Mouse (Mus musculus): ENCODE data around the gene Ssc5d. TPM values are rescaled to one million over a fixed set of nuclear protein-coding genes. Genes with fewer than 3 reads are reported as not detected.
"Not testable (repeated sequence)": the region's sequence is repeated elsewhere in the genome, so short reads cannot be mapped to it uniquely, and the experiment has no call there.

Gene Ssc5d
- polyA plus RNA-seq (2015; fragmentation: Nextera tagmentation; extraction: Ambion mirVana) = 1.0 and 1.4 TPM in 2 replicates

GRCm38 (mm10) chr7:4925441-4926381 is at the start of gene Ssc5d:
Gene Ssc5d (plus strand): TSS chr7:4925785.
- H3K9me3 ChIP-seq = no peaks in the 10 kb centered on the region
- ATAC-seq (replicated peaks) = no peak
- H3K4me1 ChIP-seq = peaks cover 54% of the 10 kb centered on the region
- H3K27ac ChIP-seq = peak within 1 kb of the TSS; percentile 99
- no peak within 1 kb of the TSS for H3K4me3 ChIP-seq
- no peak within 1 kb of the TSS for H3K9ac ChIP-seq
- 0 out of 2 replicates have a peak, but pooled peaks cover under 1% of the 10 kb centered on the region for H3K36me3 ChIP-seq (replicated peaks)
- H3K27me3 ChIP-seq (replicated peaks) = no peaks in the 10 kb centered on the region
- peak within 1 kb of the TSS; percentile 79 for H3K4me2 ChIP-seq
- WGBS = 4% methylated on average over 6 of the region's 6 CpGs

GRCm38 (mm10) chr7:4876753-4877221 is 48.8 kb upstream of the Ssc5d start, which contains the start of gene Isoc2a:
Gene Isoc2a (plus strand): TSS chr7:4877153.
- peak within 1 kb of the TSS; percentile 65 for H3K4me3 ChIP-seq
- H3K36me3 ChIP-seq (replicated peaks) = no peaks in the 10 kb centered on the region
- peak; percentile 100 for ATAC-seq (replicated peaks)
- no peaks in the 10 kb centered on the region for H3K9me3 ChIP-seq
- H3K4me2 ChIP-seq = peak within 1 kb of the TSS; percentile 93
- H3K27ac ChIP-seq = peak within 1 kb of the TSS; percentile 68
- H3K9ac ChIP-seq = peak within 1 kb of the TSS; percentile 49
- peaks cover 15% of the 10 kb centered on the region for H3K4me1 ChIP-seq
- WGBS = 0% methylated on average over 22 of the region's 22 CpGs
- 0 out of 2 replicates have a peak, but pooled peaks cover 3% of the 10 kb centered on the region for H3K27me3 ChIP-seq (replicated peaks)

DNA sequence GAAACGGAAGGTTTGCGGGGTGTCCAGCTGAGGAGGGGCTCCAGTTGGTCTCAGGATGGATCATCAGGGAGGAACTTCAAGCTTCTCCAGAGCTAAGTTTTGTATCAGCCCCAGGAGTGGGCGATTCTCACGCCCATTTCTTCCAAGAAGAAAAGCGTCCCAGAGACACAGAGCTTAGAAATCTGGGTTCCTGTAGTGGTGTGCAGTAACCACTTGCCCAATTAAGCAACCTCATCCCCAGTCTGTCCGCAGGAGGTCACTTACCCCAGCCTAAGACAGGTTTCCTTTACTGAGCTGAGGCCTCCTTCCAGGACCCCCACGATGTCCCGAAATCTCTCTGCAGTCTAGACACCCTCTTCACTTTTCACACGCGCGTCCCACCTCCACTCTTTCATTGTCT is 48.4 kb upstream of the Ssc5d start:
- Histone ChIP-seq H3K9me3 (no peaks in the 10 kb centered on the region), H3K27me3 (replicated peaks) (0 out of 2 replicates have a peak, but pooled peaks cover 3% of the 10 kb centered on the region), H3K9ac (peak overlapping the region; percentile 49), H3K4me2 (peak overlapping the region; percentile 93), H3K27ac (no peak overlapping the region; the same call in 1 of the 2 replicates), H3K36me3 (replicated peaks) (no peaks in the 10 kb centered on the region), H3K4me1 (peaks cover 15% of the 10 kb centered on the region), H3K4me3 (peak overlapping the region; percentile 65)
- WGBS = 8% methylated on average over 11 of the region's 11 CpGs
- ATAC-seq (replicated peaks) = peak; percentile 43

DNA sequence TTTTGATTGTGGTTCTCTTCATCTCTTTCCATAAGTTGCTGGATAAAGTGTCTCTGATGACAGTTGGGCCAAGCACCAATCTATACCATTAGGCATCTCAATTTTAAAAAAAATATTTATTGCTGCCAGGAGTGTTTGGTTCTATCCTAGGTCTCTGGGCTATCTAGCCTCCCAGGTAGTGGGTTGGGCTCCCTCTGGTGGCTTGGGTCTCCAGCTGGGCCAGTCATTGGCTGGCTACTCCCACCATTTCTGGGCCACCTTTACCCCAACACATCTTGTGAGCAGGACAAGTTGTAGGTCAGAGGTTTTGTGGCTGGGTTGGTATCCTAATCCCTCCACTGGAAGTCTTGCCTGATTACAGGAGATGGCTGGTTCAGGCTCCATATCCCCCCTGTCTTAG is 47.4 kb upstream of the Ssc5d start:
- H3K4me2 ChIP-seq = no peak overlapping the region
- no peak overlapping the region for H3K9ac ChIP-seq
- H3K27ac ChIP-seq = no peak overlapping the region
- no peaks in the 10 kb centered on the region for H3K9me3 ChIP-seq
- H3K36me3 ChIP-seq (replicated peaks) = no peaks in the 10 kb centered on the region
- 0 out of 2 replicates have a peak, but pooled peaks cover 3% of the 10 kb centered on the region for H3K27me3 ChIP-seq (replicated peaks)
- peaks cover 15% of the 10 kb centered on the region for H3K4me1 ChIP-seq
- no peak for ATAC-seq (replicated peaks)
- H3K4me3 ChIP-seq = no peak overlapping the region

DNA sequence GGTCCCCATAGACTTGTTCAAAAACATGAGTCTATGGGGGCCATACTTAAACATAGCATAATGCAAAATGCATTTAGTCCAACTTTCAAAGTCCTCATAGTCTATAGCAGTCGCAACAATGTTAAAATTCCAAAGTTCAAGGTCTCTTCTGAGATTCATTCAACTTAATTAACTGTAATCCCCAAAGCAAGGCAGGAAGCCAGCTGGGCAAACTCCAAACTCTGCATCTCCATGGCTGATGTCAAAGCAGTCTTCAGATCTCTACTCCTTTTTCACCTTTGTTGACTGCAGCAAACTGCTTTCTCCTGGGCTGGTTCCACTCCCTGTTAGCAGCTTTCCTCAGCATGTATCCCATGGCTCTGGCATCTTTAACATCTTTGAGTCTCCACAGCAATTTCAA is 46.5 kb upstream of the Ssc5d start:
- H3K27ac ChIP-seq; H3K27me3 ChIP-seq (replicated peaks); ATAC-seq (replicated peaks); H3K4me3 ChIP-seq; H3K9me3 ChIP-seq; H3K9ac ChIP-seq; H3K4me2 ChIP-seq; H3K36me3 ChIP-seq (replicated peaks): not testable (repeated sequence)
- H3K4me1 ChIP-seq = peaks cover 15% of the 10 kb centered on the region
- WGBS = 83% methylated on average over 1 of the region's 1 CpGs

- WGBS = 80% methylated on average over 4 of the region's 4 CpGs
- H3K9me3 ChIP-seq = no peaks in the 10 kb centered on the region
These were observed 38.9 kb upstream of the Ssc5d start for GRCm38 (mm10) chr7:4886680-4887079.

DNA sequence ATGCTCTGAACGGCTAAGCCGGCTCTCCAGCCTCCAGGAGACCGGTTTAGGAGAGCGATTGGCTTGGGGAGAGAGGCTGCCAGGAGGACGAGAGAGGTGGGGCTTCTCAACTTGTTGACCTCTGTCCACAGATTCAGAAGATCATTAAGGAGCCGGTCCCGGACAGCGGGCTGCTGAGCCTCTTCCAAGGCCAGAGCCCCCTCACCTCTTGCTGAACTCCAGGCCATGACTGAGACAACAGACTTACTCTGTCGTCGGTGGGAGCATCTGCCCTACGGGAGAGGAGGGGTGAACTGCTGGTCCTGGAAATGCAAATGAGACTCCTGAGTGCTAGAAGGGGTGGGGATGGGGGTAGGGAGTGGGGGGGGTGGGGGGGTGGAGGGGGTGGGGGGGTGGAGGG is 30.4 kb upstream of the Ssc5d start:
- Histone ChIP-seq H3K9ac (no peak overlapping the region), H3K27me3 (replicated peaks) (no peaks in the 10 kb centered on the region), H3K4me3 (no peak overlapping the region), H3K36me3 (replicated peaks) (no peaks in the 10 kb centered on the region), H3K4me2 (no peak overlapping the region), H3K4me1 (peaks cover 10% of the 10 kb centered on the region; the same call in 1 of the 2 replicates), H3K9me3 (no peaks in the 10 kb centered on the region), H3K27ac (no peak overlapping the region)
- 73% methylated on average over 11 of the region's 11 CpGs for WGBS
- ATAC-seq (replicated peaks) = no peak

More at GRCm38 (mm10) chr7:4886680-4887079, 38.9 kb upstream of the Ssc5d start:
- H3K9ac ChIP-seq = no peak overlapping the region
- no peak overlapping the region for H3K27ac ChIP-seq
- ATAC-seq (replicated peaks) = no peak
- H3K36me3 ChIP-seq (replicated peaks) = no peaks in the 10 kb centered on the region
- no peaks in the 10 kb centered on the region for H3K27me3 ChIP-seq (replicated peaks)
- no peaks in the 10 kb centered on the region for H3K4me1 ChIP-seq
- H3K4me3 ChIP-seq = no peak overlapping the region
- H3K4me2 ChIP-seq = no peak overlapping the region

GRCm38 (mm10) chr7:4898851-4899648 is 26.5 kb upstream of the Ssc5d start:
- Histone ChIP-seq H3K9me3 (no peaks in the 10 kb centered on the region), H3K9ac (peak overlapping the region; percentile 33; the same call in 1 of the 2 replicates), H3K4me3 (peak overlapping the region; percentile 34), H3K4me1 (peaks cover 15% of the 10 kb centered on the region; the same call in 1 of the 2 replicates), H3K27ac (peak overlapping the region; percentile 45; the same call in 1 of the 2 replicates), H3K27me3 (replicated peaks) (no peaks in the 10 kb centered on the region), H3K4me2 (peak overlapping the region; percentile 57), H3K36me3 (replicated peaks) (no peaks in the 10 kb centered on the region)
- ATAC-seq (replicated peaks) = peak; percentile 66
- 19% methylated on average over 18 of the region's 18 CpGs for WGBS

GRCm38 (mm10) chr7:4899649-4900522 is 25.7 kb upstream of the Ssc5d start:
- H3K4me1 ChIP-seq = peaks cover 15% of the 10 kb centered on the region; the same call in 1 of the 2 replicates
- ATAC-seq (replicated peaks) = peak; percentile 72
- 3% methylated on average over 19 of the region's 19 CpGs for WGBS
- H3K36me3 ChIP-seq (replicated peaks) = no peaks in the 10 kb centered on the region
- H3K27ac ChIP-seq = peak overlapping the region; percentile 45; the same call in 1 of the 2 replicates
- no peaks in the 10 kb centered on the region for H3K9me3 ChIP-seq
- H3K4me3 ChIP-seq = peak overlapping the region; percentile 34
- no peaks in the 10 kb centered on the region for H3K27me3 ChIP-seq (replicated peaks)
- peak overlapping the region; percentile 33; the same call in 1 of the 2 replicates for H3K9ac ChIP-seq
- H3K4me2 ChIP-seq = peak overlapping the region; percentile 57

DNA sequence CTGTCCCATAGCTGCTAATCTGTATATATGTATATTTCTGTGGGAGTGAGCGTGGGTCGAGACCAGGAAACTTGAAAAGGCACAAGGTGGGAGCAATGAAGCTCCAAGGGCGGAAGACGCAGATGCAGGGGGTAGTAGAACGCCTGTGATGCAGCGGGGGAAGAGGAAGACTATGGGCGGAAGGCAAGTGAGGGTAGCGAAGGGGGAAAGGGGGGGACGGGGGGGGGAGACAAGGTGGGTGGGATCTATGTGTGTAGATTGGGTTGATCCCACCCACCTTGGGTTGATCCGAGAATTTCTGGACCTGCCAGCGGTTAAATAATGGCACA is 25.1 kb upstream of the Ssc5d start:
- H3K36me3 ChIP-seq (replicated peaks) = no peaks in the 10 kb centered on the region
- 0 out of 2 replicates have a peak overlapping the region, but pooled peaks have one; percentile 31 for H3K27ac ChIP-seq
- no peaks in the 10 kb centered on the region for H3K9me3 ChIP-seq
- 0 out of 2 replicates have a peak, but pooled peaks have one; percentile 17 for ATAC-seq (replicated peaks)
- WGBS = 15% methylated on average over 11 of the region's 11 CpGs
- peak overlapping the region; percentile 57 for H3K4me2 ChIP-seq
- no peak overlapping the region for H3K9ac ChIP-seq
- H3K4me1 ChIP-seq = peaks cover 15% of the 10 kb centered on the region; the same call in 1 of the 2 replicates
- peak overlapping the region; percentile 34 for H3K4me3 ChIP-seq
- no peaks in the 10 kb centered on the region for H3K27me3 ChIP-seq (replicated peaks)

DNA sequence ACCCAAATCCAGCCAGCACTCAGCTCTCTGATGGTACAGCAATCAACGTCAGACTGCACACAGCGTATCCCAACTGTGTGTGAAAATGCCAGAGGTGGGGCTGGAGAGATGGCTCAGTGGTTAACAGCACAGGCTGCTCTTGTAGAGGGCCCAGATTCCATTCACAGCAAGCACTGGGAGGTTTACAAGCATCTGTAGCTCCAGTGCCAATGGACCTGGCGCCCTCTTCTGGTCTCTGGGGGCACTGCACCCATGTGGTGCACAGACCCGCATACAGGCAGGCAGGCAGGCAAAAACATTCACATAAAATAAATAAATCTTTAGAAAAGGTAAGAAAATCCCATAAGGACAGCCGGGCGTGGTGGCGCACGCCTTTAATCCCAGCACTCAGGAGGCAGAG is 24.4 kb upstream of the Ssc5d start:
- no peak overlapping the region for H3K9ac ChIP-seq
- no peak overlapping the region for H3K4me3 ChIP-seq
- ATAC-seq (replicated peaks) = no peak
- no peaks in the 10 kb centered on the region for H3K36me3 ChIP-seq (replicated peaks)
- no peaks in the 10 kb centered on the region for H3K9me3 ChIP-seq
- no peaks in the 10 kb centered on the region for H3K27me3 ChIP-seq (replicated peaks)
- H3K4me1 ChIP-seq = peaks cover 15% of the 10 kb centered on the region; the same call in 1 of the 2 replicates
- H3K27ac ChIP-seq = no peak overlapping the region
- 0 out of 2 replicates have a peak overlapping the region, but pooled peaks have one; percentile 57 for H3K4me2 ChIP-seq
- WGBS = 51% methylated on average over 8 of the region's 8 CpGs

Data from midbrain, embryonic 15.5 days (tissue).